12 mouse cellular contexts compared by ENCODE assay signal in genomic region chr1:51288201-51288600, GRCm38 (mm10). TPM values are rescaled to one million over a fixed set of nuclear protein-coding genes. Genes with fewer than 3 reads are reported as not detected.
DNase-seq lines count a peak whose midpoint lies in the region; ATAC-seq and TF ChIP-seq lines count a peak whose summit lies in the region.
"Had no signal": no experiment of that assay in that cellular context is flagged by ENCODE, and none has a peak within 500 bp of the region (broad histone marks: within the 10 kb centered on the region; RNA-seq: fewer than 3 reads in every experiment).

No protein-coding gene starts in this region.

- DNase-seq in heart, postnatal 14 days: no peak
- no peak for DNase-seq in heart, postnatal 0 days (ENCODE audit: low spot score)
- DNase-seq in urinary bladder, postnatal 4 days (ENCODE audit: low spot score in 2 of 2): no peak
- no peak for DNase-seq in gastrocnemius, postnatal 25 days
- DNase-seq: cerebellum, adult 8-10 months; retina, postnatal 1 day; thymus, adult 2 months had no signal

- H3K9me3 ChIP-seq in heart, embryonic 15.5 days (replicated peaks): no peaks in the 10 kb centered on the region
- H3K9me3 ChIP-seq in heart, postnatal 0 days (replicated peaks; ENCODE audit: control insufficient read depth, low read length): no peaks in the 10 kb centered on the region
- H3K9me3 ChIP-seq in lung, embryonic 15.5 days: no peaks in the 10 kb centered on the region
- no peaks in the 10 kb centered on the region for H3K9me3 ChIP-seq in forebrain, embryonic 15.5 days
- H3K9me3 ChIP-seq: forebrain, embryonic 13.5 days had no signal

- no peaks in the 10 kb centered on the region for H3K36me3 ChIP-seq in heart, embryonic 15.5 days
- H3K36me3 ChIP-seq in heart, postnatal 0 days (replicated peaks; ENCODE audit: control insufficient read depth, insufficient read depth, low read length): peaks cover 10% of the 10 kb centered on the region; the same call in 1 of the 2 replicates
- H3K36me3 ChIP-seq in lung, embryonic 15.5 days: no peaks in the 10 kb centered on the region
- no peaks in the 10 kb centered on the region for H3K36me3 ChIP-seq in forebrain, embryonic 15.5 days

- TF ChIP-seq CTCF in cortical plate, adult 2 months (IDR thresholded peaks at IDR 0.05; ENCODE audit: extremely low read depth, insufficient read depth, low read length): no peak
- TF ChIP-seq CTCF in heart, postnatal 0 days (IDR thresholded peaks at IDR 0.05; ENCODE audit: low read depth): no peak

- H3K4me1 ChIP-seq in heart, embryonic 15.5 days (replicated peaks): peaks cover 14% of the 10 kb centered on the region
- no peaks in the 10 kb centered on the region for H3K4me1 ChIP-seq in cortical plate, adult 2 months (ENCODE audit: control insufficient read depth, insufficient read depth, low read length)
- H3K4me1 ChIP-seq in heart, postnatal 0 days (ENCODE audit: control insufficient read depth, insufficient read depth): peaks cover 23% of the 10 kb centered on the region
- H3K4me1 ChIP-seq in lung, embryonic 15.5 days: peaks cover 42% of the 10 kb centered on the region
- peaks cover 6% of the 10 kb centered on the region; the same call in 1 of the 2 replicates for H3K4me1 ChIP-seq in forebrain, embryonic 15.5 days

- H3K4me2 ChIP-seq in heart, embryonic 15.5 days: peak overlapping the region; percentile 70
- peak overlapping the region; percentile 73 for H3K4me2 ChIP-seq in heart, postnatal 0 days (ENCODE audit: low read depth, low read length)
- peak overlapping the region; percentile 76 for H3K4me2 ChIP-seq in lung, embryonic 15.5 days
- H3K4me2 ChIP-seq in forebrain, embryonic 15.5 days (replicated peaks): no peak overlapping the region
- H3K4me2 ChIP-seq: forebrain, embryonic 13.5 days had no signal

- 0 out of 2 replicates have a peak overlapping the region, but pooled peaks have one; percentile 78 for H3K9ac ChIP-seq in heart, embryonic 15.5 days
- peak overlapping the region; percentile 9; the same call in 1 of the 2 replicates for H3K9ac ChIP-seq in heart, postnatal 0 days (replicated peaks; ENCODE audit: low read depth, low read length)
- H3K9ac ChIP-seq in lung, embryonic 15.5 days: no peak overlapping the region; the same call in 1 of the 2 replicates
- no peak overlapping the region for H3K9ac ChIP-seq in forebrain, embryonic 15.5 days (replicated peaks)
- H3K9ac ChIP-seq: forebrain, embryonic 13.5 days had no signal

- 45% methylated on average over 3 of the region's 3 CpGs for WGBS in heart, embryonic 15.5 days
- 36% methylated on average over 3 of the region's 3 CpGs for WGBS in heart, postnatal 0 days
- 39% methylated on average over 3 of the region's 3 CpGs for WGBS in lung, embryonic 15.5 days
- WGBS in forebrain, embryonic 15.5 days: 82% methylated on average over 3 of the region's 3 CpGs

- TF ChIP-seq EP300 in heart, postnatal 0 days (IDR thresholded peaks at IDR 0.05; ENCODE audit: low read depth): no peak

- no peak for ATAC-seq in heart, embryonic 15.5 days (replicated peaks; ENCODE audit: insufficient number of reproducible peaks, insufficient read depth, low FRiP score, low read depth)
- ATAC-seq in heart, postnatal 0 days (ENCODE audit: insufficient read depth, low read depth): no peak
- ATAC-seq in lung, embryonic 15.5 days (ENCODE audit: borderline replicate concordance, extremely low read depth, low FRiP score, low TSS enrichment): no peak
- no peak for ATAC-seq in forebrain, embryonic 15.5 days (replicated peaks)

- H3K27ac ChIP-seq in heart, embryonic 15.5 days: peak overlapping the region; percentile 99
- H3K27ac ChIP-seq in cortical plate, adult 2 months (ENCODE audit: insufficient read depth, low read length): peak overlapping the region; percentile 81; the same call in 1 of the 2 replicates
- H3K27ac ChIP-seq in heart, postnatal 0 days (ENCODE audit: low read depth): peak overlapping the region; percentile 99
- H3K27ac ChIP-seq in lung, embryonic 15.5 days: peak overlapping the region; percentile 98
- no peak overlapping the region for H3K27ac ChIP-seq in forebrain, embryonic 15.5 days (replicated peaks)
- H3K27ac ChIP-seq: forebrain, embryonic 13.5 days had no signal

- no peaks in the 10 kb centered on the region for H3K27me3 ChIP-seq in heart, embryonic 15.5 days
- no peaks in the 10 kb centered on the region for H3K27me3 ChIP-seq in heart, postnatal 0 days (ENCODE audit: control insufficient read depth, insufficient read depth, low read length)
- no peaks in the 10 kb centered on the region for H3K27me3 ChIP-seq in lung, embryonic 15.5 days
- H3K27me3 ChIP-seq in forebrain, embryonic 15.5 days: no peaks in the 10 kb centered on the region
- H3K27me3 ChIP-seq: forebrain, embryonic 13.5 days had no signal

- peak overlapping the region; percentile 61; the same call in 1 of the 2 replicates for H3K4me3 ChIP-seq in heart, embryonic 15.5 days
- H3K4me3 ChIP-seq in cortical plate, adult 2 months (ENCODE audit: insufficient read depth, low read length): no peak overlapping the region
- peak overlapping the region; percentile 70 for H3K4me3 ChIP-seq in heart, postnatal 0 days (ENCODE audit: low read depth, low read length)
- peak overlapping the region; percentile 53 for H3K4me3 ChIP-seq in lung, embryonic 15.5 days
- no peak overlapping the region for H3K4me3 ChIP-seq in forebrain, embryonic 15.5 days
- H3K4me3 ChIP-seq: forebrain, embryonic 13.5 days had no signal

- no peak for TF ChIP-seq POLR2A in cortical plate, adult 2 months (IDR thresholded peaks at IDR 0.05; ENCODE audit: extremely low read depth, insufficient read depth, low read length)

- intact Hi-C loops in heart, postnatal 14 days (cut with DNase I): loop anchor here (2.0 kb wide), 2 partner anchors 21 to 45 kb away; no protein-coding TSS in a partner anchor

RNA-seq across cellular contexts. Expression of gene Cavin2, which starts 0.7 kb away (rescaled TPM):
- 182 and 194 TPM in 2 replicates for polyA plus RNA-seq in heart, embryonic 15.5 days (2015; fragmentation: Nextera tagmentation; extraction: Ambion mirVana)
- 100 to 1,000 TPM; 173 to 186 TPM for total RNA-seq in heart, postnatal 14 days (2021)
- 9.3 and 10.5 TPM in 2 replicates for polyA plus RNA-seq in cortical plate, adult 2 months (2012; rRNA removed)
- total RNA-seq in heart, postnatal 0 days (2014; rRNA removed; ENCODE audit: low replicate concordance): 185 and 253 TPM in 2 replicates
- 190 and 192 TPM in 2 replicates for polyA plus RNA-seq in heart, postnatal 0 days (2015; fragmentation: Nextera tagmentation; extraction: Ambion mirVana)
- 144 and 152 TPM in 2 replicates for polyA plus RNA-seq in lung, embryonic 15.5 days (2015; fragmentation: Nextera tagmentation; extraction: Ambion mirVana)
- 4.9 and 5.8 TPM in 2 replicates for polyA plus RNA-seq in forebrain, embryonic 15.5 days (2015; fragmentation: Nextera tagmentation; extraction: Ambion mirVana)
- total RNA-seq in gastrocnemius, postnatal 25 days (2021): 10 to 100 TPM; 39.1 to 49.3 TPM

Comparison
In these comparisons a context has a peak if more than half of its experiments do, and no peak if none do; other contexts are left out.
1. H3K4me3 ChIP-seq: peak in heart, embryonic 15.5 days (single experiment), heart, postnatal 0 days (single experiment) and lung, embryonic 15.5 days (single experiment); none in cortical plate, adult 2 months (single experiment) and forebrain, embryonic 15.5 days (single experiment).
2. H3K9ac ChIP-seq: peak in heart, embryonic 15.5 days (single experiment) and heart, postnatal 0 days (single experiment); none in lung, embryonic 15.5 days (single experiment) and forebrain, embryonic 15.5 days (single experiment).
3. RNA of gene Cavin2, which starts 0.7 kb away (polyA plus RNA-seq): 182 to 194 TPM in heart, embryonic 15.5 days, 190 to 192 TPM in heart, postnatal 0 days and 144 to 152 TPM in lung, embryonic 15.5 days; 9.3 to 10.5 TPM in cortical plate, adult 2 months and 4.9 to 5.8 TPM in forebrain, embryonic 15.5 days; every median in the first group is over 10 times any median in the second.